Mouse (Mus musculus): Measurements from ENCODE around the gene 1700020D05Rik. TPM values are rescaled to one million over a fixed set of nuclear protein-coding genes. Genes with fewer than 3 reads are reported as not detected.

Gene 1700020D05Rik
- polyA plus RNA-seq, 2 experiments from 2014 or later, result 0.33 to 0.51 TPM

DNA sequence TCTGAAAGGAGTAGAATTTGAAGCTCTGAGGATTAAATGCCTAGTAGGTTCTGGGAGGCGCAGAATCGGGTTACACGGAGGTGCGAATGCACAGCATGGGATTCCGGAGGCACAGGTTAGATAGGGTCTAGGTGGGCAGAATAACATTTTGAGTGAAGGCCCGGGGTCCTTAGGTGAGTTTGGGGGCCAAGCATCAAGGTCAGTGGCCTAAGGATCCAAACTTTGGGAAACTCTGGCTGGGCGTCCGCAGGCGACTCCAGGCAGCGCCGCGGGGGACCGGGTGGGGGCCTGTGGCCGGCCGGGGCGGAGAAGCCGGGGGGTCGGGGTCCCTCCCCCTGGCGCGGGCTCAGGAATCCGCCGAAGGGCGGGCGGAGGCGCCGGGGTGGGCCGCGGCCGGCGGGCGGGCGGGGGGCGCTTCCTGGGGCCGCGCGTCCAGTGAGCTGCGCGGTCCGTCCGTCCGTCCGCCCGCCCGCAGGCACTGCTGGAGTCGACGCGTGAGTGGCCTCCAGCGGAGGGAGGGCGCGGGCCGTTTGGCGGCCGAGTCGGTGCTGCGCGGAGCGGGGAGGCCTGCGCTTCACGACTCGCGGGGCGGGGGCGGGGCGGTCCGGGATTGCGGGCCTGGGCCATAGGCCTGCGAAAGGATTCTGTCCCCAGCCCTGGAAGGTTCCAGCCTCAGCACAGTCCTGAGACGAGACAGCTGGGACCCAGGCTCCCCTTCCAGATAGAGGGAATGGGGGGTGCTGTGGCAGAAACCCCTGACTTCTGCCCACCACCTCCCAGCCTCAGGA lies 29.1 kb downstream of the 1700020D05Rik start:
- no peak for ATAC-seq

DNA sequence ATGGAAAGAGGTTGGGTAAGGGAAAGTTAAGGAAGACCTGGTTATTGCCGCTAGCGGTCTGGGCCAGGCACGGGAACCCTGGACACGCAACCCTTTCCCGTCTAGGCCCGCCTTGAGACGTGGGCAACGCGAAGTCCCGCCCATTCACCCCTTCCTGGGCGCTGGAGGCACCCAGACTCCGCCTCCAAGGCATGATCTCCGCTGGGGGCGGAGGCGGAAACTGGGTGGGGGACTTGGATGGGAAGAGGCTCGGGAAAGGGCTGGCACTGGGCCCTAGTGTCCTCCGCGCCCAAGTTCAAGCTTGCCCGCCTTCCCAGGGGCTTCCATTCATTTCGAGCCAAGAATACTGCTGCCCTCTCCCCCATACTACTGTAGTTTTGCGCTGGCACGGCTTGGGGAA lies 29.9 kb downstream of the 1700020D05Rik start, which contains the start of gene Efemp2:
TSS of gene Efemp2 (plus strand) at position 235 of the 400 bp plus-strand sequence.
- no peak for ATAC-seq

DNA sequence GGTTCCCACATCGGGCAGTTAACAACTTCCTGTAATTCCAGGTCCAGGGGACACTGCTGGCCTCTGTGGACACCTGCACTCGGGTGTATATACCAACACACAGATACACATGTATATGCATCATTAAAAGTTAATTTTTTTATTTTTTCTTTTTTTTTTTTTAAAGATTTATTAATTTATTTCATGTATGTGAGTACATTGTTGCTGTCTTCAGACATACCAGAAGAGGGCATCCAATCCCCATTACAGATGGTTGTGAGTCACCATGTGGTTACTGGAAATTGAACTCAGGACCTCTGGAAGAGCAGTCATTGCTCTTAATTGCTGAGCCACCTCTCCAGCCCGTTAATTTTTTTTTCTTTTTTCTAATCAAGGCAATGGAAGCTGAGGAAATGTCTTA lies 30.7 kb downstream of the 1700020D05Rik start:
- no peak for ATAC-seq

DNA sequence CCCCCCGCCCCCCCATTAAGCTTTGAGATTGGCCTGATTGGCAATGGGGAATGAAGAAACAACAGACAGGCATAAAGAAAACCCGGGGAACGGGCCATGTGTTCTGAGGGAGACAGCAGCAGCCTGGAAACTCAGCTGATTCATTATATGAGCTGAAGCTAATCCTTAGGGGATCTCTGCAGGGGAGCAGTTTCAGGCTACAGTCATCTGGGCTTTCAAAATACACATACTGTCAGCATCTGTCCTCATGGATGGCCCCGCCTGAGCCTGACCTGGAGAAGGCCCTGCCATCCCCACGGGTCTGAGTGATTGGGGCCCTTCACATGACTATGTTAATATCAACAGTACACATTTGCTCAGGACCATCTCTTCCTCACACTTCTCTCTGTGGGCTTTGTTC lies 31.7 kb downstream of the 1700020D05Rik start:
- ATAC-seq, result no peak

DNA sequence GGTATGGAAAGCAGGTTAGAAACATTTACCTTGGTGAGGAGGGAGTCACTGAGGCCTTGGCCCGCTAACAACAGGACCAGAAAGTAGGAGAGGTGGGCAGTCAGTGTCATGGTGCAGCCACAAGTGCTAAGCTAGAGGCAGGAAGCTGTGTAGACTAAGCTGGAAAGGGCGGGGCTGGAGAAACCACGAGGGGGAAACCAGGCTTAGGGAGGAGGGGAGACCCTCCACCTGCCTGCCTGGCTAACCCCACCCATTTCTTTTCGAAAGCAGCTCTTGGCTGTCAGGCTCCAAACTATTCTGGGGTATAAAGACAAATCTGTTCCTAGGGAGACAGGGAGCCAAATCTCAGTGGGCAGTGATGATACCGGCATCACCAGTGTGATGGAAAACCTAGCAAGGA lies 35.2 kb downstream of the 1700020D05Rik start, which contains the start of gene Ctsw:
TSS of gene Ctsw (minus strand) at position 134 of the 400 bp plus-strand sequence.
- ATAC-seq, result peak; percentile 74

DNA sequence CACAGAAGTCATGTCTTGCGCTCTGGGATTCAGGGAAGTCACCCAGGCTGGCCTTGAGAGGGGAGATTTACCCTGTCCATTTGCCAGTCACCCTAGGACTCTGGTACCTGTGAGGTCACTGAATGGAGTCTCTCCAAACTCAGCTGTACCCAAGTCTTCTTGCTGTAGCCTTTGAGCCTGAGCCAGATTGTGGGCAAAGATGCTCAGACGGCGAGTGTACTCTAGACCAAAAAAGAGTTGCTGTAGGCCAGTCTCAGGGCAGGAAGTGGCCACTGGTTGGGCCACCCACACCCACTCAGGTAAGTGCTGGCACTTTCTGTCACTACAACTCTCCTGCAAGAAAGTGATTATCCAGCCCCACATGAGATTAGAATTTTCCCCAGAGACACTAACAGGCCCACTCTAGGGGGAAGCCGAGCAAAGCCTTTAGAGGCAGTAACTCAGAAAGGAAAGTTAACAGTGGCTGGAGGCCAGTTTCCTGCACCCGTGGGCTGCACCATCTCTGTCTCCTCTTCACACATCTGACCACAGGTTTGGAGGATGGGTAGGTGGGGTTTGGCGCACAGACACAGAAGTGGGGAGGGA lies 36.6 kb downstream of the 1700020D05Rik start:
- ATAC-seq, result no peak

DNA sequence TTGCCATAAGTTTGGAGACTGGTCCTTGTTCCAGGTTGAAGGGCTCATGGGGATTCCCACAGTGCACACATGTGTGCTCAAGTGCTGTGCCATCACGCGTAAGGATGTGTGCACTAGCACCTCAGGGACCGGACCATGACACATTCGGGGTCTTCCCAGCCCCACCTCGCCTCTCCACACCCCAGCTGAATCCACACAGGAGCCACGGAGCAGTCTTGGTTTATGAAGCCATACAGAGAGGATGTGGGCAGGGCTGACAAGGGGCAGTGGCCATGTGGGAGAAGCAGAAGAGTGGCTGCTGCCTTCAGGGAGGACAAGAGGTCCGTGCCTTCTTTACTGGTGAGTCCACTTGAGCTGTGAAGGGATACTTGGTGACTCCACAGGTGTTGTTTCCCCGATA lies 38.5 kb downstream of the 1700020D05Rik start:
- no peak for ATAC-seq

DNA sequence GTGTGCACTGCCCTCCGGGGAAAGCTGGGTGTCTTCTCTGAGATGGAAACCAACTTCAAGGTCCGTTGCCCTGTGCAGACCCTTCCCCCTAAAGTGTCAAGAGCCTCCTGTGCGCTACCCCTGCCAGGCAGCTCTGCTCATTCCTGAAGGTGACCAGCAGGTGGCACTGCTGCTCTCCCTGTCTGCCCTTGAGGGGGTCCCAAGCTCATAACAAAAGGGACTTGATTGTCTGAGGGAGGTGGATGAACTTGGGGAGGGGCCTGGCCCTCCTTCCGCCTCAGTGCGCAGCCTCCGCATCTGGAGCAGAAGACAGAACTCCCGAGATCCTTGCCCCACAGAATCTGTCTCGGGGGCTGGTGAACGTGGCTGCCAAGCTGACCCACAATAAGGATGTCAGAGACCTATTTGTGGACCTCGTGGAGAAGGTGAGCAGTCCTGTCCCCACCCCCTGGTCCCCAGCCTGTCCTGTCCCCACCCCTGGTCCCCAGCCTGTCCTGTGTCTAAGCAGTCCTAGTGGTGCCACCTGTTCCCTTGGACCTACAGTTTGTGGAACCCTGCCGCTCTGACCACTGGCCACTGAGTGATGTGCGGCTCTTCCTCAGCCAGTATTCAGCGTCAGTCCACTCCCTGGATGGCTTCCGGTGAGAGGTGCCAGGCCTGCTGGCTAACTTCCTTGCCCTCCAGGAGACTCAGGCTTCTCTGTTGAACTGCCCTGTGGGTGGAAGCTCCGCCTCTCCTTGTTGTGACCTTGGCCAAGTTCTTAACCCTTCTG lies 39.6 kb downstream of the 1700020D05Rik start:
- no peak for ATAC-seq

DNA sequence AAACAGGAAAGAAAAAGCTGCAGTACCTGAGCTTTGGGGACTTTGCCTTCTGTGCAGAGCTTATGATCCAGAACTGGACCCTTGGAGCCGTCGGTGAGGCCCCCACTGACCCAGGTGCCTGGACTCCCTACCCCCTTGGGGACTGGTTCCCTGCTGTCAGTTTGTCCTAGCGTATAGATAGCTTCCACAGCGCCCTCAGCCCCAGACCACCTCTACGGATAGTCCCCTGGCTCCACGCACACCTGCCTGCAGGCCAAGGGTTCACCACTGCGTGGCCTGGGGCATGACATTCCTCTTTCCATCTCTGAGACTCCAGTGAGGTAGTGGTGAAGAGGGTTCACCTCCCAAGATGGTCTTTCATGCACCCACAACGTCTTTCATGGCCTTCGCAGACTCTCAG lies 40.4 kb downstream of the 1700020D05Rik start:
- no peak for ATAC-seq

DNA sequence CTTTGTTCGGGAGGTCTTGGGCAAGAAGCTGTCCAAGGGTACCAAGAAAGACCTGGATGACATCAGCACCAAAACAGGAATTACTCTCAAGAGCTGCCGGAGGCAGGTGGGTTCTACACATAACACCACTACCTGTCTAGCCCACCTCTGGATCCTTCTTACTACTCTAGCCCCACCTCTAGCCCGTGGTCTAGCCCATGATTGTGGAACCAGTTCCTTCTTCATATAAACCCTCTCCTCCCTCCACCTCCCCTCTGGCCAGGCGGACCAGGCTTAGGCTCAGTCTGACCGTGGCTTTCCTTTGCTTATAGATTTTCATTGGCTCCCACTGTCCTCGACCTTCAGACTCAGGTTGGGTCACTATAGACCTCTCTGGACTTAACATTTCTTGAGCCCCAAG lies 42.2 kb downstream of the 1700020D05Rik start:
- ATAC-seq, result no peak

DNA sequence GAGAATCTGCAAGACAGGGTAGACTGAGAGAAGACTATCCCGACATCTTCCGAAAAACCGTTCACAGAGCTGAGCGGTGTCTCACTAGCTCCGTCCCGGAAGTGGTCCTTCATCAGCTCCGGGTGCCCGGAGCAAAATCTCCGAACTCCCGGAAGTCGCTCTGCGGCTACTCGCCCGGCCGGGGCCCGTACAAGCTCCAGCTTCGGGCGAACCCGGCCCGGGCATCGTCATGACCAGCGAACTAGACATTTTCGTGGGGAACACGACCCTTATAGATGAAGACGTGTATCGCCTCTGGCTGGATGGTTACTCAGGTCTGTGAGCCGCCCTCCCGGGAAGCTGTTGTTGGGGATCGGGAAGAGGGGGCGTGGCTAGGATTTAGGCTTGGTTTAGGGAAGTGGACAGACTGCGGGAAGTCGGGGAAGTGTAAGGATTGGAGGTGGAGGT lies 43.1 kb downstream of the 1700020D05Rik start, which contains the start of gene Fibp:
TSS of gene Fibp (plus strand) at position 151 of the 447 bp plus-strand sequence.
- ATAC-seq, result peak; percentile 72

DNA sequence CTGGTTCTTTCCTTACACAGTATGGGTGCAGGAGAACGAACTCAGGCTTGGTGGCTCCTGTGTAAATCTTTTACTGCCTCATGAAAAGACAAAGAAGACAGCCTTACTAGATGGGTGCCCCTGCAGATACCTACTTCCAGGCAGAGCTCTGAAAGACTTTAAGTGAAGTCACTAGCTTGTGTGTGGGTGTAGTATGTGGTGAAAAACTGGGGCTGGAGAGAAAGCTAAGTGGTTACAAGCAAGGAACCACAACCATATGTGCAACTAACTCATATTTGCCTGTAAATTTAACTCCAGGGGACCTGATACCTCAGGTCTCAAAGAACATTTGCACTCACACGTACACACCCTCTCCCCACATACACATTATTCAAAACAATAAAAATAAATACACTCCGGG lies 43.7 kb downstream of the 1700020D05Rik start:
- ATAC-seq, result no peak

DNA sequence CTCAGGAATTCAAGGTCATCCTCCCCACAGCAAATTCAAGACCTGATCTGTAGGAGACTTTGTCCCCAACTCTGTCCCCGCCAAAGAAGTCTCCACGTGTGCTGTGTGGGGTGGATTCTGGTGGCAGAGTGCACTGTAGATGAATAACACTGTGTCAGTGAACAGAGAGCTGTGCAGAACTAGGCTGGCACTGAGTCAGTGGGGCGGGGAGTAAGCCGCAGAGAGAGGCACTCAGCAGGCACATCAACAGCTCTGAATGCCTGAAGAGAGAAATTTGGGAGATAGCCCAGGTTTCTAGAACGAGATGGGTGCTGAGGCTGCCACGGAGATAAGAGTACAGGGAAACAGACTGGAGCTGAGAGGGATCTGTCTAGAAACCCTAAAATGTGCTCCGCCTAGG lies 44.6 kb downstream of the 1700020D05Rik start:
- ATAC-seq, result no peak

DNA sequence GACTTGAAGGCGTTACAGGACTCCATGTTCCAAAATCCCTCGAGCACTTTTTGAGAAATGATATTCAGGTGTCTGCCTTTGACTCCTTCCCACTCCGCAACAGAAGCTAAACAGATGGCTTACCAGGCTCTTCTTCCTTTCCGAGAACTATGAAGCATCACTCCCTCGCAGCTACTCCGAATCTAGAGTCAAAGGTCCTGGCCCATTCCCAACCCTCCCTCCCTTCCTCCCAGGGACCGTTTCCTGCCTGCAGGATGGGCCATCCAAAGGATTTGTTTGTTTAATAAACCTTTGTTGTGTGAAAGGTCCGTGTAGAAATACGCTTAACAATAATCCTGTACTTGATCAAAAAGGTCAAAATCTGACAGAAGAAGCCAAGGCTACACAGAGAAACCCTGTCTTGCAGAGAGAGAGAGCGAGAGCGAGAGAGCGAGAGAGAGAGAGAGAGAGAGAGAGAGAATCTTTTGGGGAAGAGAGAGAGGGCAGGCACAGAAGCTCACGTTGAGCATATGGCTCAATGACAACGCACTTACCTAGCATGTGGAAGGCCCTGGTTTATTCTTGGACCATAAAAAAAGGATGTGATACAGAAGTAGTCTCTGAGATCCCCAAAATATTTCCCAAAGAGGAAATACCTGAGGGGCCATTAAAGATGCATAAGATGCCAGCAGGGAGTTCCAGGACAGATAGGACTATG lies 45.7 kb downstream of the 1700020D05Rik start, which contains the start of gene Ccdc85b:
TSS of gene Ccdc85b (minus strand) at position 149 of the 697 bp plus-strand sequence.
- ATAC-seq, result no peak

DNA sequence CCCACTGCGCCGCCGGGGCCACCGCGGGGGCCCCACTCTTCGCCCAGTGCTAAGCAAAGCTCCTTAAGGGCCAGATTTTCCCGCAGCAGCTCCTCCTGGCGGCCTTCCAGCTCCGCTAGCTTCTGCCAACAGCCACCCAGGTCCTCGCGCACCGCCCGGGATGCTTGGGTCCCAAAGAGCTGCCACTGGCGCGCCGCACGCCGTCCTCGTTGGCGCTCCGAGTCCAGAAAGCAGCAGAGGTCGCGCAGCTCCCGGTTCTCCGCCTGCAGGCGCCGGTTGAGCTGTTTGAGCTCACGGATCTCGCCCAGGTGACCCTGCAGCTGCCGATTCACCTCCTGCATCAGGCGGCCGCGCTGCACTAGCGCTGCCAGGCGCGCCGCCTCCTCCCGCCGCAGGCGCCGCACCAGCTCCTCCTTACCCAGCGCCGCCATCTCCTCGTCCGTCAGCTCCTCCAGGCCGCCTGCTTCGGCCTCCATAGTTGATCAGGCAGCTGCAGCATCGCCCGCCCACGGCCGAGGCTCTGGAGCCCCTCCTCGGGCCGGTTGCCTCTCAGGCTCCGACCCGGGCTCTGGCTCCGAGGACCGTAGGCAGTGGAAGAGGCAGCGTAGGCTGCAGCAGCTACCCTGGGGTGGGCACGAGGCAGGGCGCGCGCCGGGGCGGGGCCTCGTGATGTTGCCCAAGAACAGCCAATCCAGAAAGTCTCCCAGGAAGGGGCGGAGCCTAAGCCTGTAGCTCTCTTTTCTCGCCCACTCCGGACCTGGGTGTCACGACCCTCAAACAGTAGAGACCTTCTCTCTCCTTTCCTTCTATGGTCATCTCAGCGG lies 46.5 kb downstream of the 1700020D05Rik start:
- peak; percentile 77 for ATAC-seq

DNA sequence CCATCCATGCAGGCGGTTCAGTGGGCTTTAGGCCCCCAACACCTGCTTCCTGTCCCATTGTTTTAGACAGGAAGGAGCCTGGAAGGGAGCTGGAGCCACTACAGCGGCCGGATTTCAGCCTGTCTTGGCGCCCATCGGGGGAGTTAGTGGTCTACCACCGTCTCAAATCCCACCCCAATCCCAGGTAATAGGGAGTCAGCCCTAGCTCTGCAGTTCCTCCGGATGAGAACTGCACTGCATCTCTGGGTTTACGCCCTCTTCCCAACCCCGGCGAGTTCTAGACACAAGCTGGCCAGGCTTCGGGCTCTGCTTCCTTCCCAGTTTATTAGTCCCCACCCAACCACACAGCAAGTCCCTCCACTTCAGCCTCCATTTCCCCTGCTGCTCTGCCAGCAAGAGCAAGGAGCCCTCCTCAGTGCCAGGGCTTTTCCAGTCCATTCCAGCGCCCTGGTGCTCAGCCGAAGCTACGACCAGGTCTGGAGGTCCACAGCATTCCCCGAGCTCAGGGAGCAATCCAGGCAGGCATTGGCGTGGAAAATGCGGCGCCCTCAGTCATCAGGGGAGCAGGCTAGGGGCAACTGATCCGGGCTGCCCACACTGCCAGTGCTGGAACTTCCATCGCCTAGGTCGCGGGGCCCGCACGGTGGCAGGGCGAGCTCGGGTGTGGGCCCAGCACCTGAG lies 47.2 kb downstream of the 1700020D05Rik start:
- ATAC-seq, result no peak

DNA sequence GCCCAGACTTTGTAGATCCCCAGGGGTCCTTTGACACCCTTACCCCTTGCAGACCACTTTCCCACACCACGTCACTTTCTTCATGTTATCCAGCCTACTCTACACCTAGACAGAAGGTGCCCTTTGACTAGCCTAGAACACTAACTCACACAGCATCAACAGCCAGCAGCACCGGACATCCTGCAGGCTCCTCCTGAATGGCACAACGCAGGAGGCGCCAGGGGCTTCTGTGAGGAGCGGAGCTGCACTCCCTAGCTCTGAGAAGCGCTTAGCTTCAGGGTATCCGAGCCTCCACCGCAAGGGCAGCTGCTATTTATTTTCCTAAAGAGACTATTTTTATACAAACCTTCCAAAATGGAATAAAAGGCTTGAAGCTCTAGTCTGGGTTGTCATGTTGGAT lies 48.0 kb downstream of the 1700020D05Rik start:
- ATAC-seq, result no peak

DNA sequence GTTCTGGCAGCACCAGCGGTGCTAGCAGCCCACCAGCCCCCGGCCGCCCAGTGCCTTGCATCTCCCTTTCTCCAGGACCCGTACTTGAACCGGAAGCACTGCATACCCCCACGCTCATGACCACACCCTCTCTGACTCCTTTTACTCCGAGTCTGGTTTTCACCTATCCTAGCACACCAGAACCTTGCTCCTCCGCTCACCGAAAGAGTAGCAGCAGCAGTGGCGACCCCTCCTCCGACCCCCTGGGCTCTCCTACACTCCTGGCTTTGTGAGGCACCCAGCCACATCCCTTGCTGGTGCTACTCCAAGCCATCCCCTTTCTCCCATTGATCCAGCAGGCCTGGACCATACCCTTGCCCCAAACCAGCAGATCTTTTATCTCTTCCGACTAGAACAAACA lies 48.5 kb downstream of the 1700020D05Rik start:
- no peak for ATAC-seq
